Mouse (Mus musculus) testis, adult 2 months (tissue): ENCODE results near the gene Ier2. TPM values are rescaled to one million over a fixed set of nuclear protein-coding genes. Genes with fewer than 3 reads are reported as not detected.

Experiments
- H3K27ac ChIP-seq: fragments of 200-500 bp; 2 replicates; pipeline ENCODE4 v1.5.1; 2012; ENCODE audit warnings: low read depth, low read length; ENCODE audit not compliant: control insufficient read depth, insufficient read depth
- H3K27me3 ChIP-seq: fragments of 200-500 bp; 2 replicates; pipeline ENCODE4 v1.6.1; 2012; ENCODE audit warnings: mild to moderate bottlenecking, low read length, moderate library complexity; ENCODE audit not compliant: control insufficient read depth, insufficient read depth
- H3K36me3 ChIP-seq: fragments of 200-500 bp; 2 replicates; pipeline ENCODE4 v1.6.1; 2012; ENCODE audit warnings: mild to moderate bottlenecking, low read length; ENCODE audit not compliant: control insufficient read depth, insufficient read depth
- H3K4me1 ChIP-seq: fragments of 200-500 bp; 2 replicates; pipeline ENCODE4 v1.6.1; 2012; ENCODE audit warnings: low read length; ENCODE audit not compliant: control insufficient read depth, insufficient read depth
- H3K4me3 ChIP-seq: fragments of 200-500 bp; 2 replicates; pipeline ENCODE4 v1.5.1; 2012; ENCODE audit warnings: low read depth, mild to moderate bottlenecking, low read length, moderate library complexity, mixed read lengths; ENCODE audit not compliant: control insufficient read depth
- CTCF ChIP-seq: fragments of 200-500 bp; IDR thresholded peaks from 2 replicates; pipeline ENCODE4 v1.5.1; 2012; ENCODE audit warnings: low read depth, mild to moderate bottlenecking, inconsistent platforms, low read length, moderate library complexity; ENCODE audit not compliant: control insufficient read depth, insufficient read depth, insufficient replicate concordance
- POLR2A ChIP-seq: fragments of 200-500 bp; IDR thresholded peaks from 2 replicates; pipeline ENCODE4 v1.6.1; 2012; ENCODE audit warnings: low read depth, mild to moderate bottlenecking, inconsistent platforms, low read length, moderate library complexity; ENCODE audit not compliant: control insufficient read depth
- polyA plus RNA-seq: library from polyadenylated mRNA; depleted of rRNA; stranded (reverse); fragments of >200 nt; gene quantifications from 2 replicates; pipeline ENCODE4 v1.2.3, GENCODE M21; 2012

The Ier2 gene
- polyA plus RNA-seq, 1 experiment, result 2.3 TPM

GRCm38 (mm10) chr8:84641578-84642361 lies 20.9 kb downstream of the Ier2 start:
- H3K4me3 ChIP-seq, result no peak overlapping the region
- H3K36me3 ChIP-seq, result no peaks in the 10 kb centered on the region
- no peak for TF ChIP-seq CTCF
- no peak for TF ChIP-seq POLR2A
- H3K27ac ChIP-seq, result no peak overlapping the region
- peaks cover 5% of the 10 kb centered on the region for H3K4me1 ChIP-seq
- H3K27me3 ChIP-seq, result no peaks in the 10 kb centered on the region

GRCm38 (mm10) chr8:84640617-84641294 lies 21.9 kb downstream of the Ier2 start:
- Histone ChIP-seq H3K4me3 (no peak overlapping the region), H3K4me1 (peaks cover 5% of the 10 kb centered on the region), H3K27me3 (no peaks in the 10 kb centered on the region), H3K36me3 (no peaks in the 10 kb centered on the region), H3K27ac (no peak overlapping the region)
- TF ChIP-seq POLR2A (no peak), CTCF (no peak)

- TF ChIP-seq CTCF, result no peak
- no peak for TF ChIP-seq POLR2A
- H3K4me1 ChIP-seq, result peaks cover 5% of the 10 kb centered on the region
- H3K27ac ChIP-seq, result no peak overlapping the region
- no peak overlapping the region for H3K4me3 ChIP-seq
- H3K27me3 ChIP-seq, result no peaks in the 10 kb centered on the region
- H3K36me3 ChIP-seq, result no peaks in the 10 kb centered on the region
These were observed 22.6 kb downstream of the Ier2 start for GRCm38 (mm10) chr8:84640010-84640588.

- Histone ChIP-seq H3K27ac (peak overlapping the region; percentile 43), H3K27me3 (no peaks in the 10 kb centered on the region), H3K36me3 (no peaks in the 10 kb centered on the region), H3K4me1 (peaks cover 5% of the 10 kb centered on the region), H3K4me3 (peak overlapping the region; percentile 85)
- TF ChIP-seq POLR2A (peak; percentile 48), CTCF (peak; percentile 79)
These were observed 23.3 kb downstream of the Ier2 start for GRCm38 (mm10) chr8:84639162-84640009.

GRCm38 (mm10) chr8:84638555-84639161 lies 24.0 kb downstream of the Ier2 start:
- Histone ChIP-seq H3K36me3 (no peaks in the 10 kb centered on the region), H3K4me3 (peak overlapping the region; percentile 85), H3K27ac (no peak overlapping the region), H3K27me3 (no peaks in the 10 kb centered on the region), H3K4me1 (peaks cover 5% of the 10 kb centered on the region)
- no peak for TF ChIP-seq CTCF
- TF ChIP-seq POLR2A, result no peak

- Histone ChIP-seq H3K4me1 (peaks cover 5% of the 10 kb centered on the region), H3K4me3 (peak overlapping the region; percentile 65), H3K36me3 (no peaks in the 10 kb centered on the region), H3K27me3 (no peaks in the 10 kb centered on the region), H3K27ac (no peak overlapping the region)
- TF ChIP-seq POLR2A (no peak), CTCF (no peak)
These were observed 24.6 kb downstream of the Ier2 start for GRCm38 (mm10) chr8:84637946-84638554.
